Mouse (Mus musculus) thymus, adult 2 months (tissue): ENCODE results near the gene Gfpt1.

Experiments used
- CTCF ChIP-seq: fragments of 200-500 bp; IDR thresholded peaks from 2 replicates; pipeline ENCODE4 v1.5.1; 2012; ENCODE audit warnings: mild to moderate bottlenecking, control low read depth, low read length, moderate library complexity, borderline replicate concordance; ENCODE audit not compliant: control insufficient read depth, poor library complexity, insufficient read depth; ENCODE audit errors: extremely low read depth
- POLR2A ChIP-seq: fragments of 200-500 bp; IDR thresholded peaks from 2 replicates; pipeline ENCODE4 v1.6.1; 2012; ENCODE audit warnings: mild to moderate bottlenecking, low read length, control low read depth, moderate library complexity; ENCODE audit not compliant: control insufficient read depth, poor library complexity, insufficient read depth; ENCODE audit errors: extremely low read depth

DNA sequence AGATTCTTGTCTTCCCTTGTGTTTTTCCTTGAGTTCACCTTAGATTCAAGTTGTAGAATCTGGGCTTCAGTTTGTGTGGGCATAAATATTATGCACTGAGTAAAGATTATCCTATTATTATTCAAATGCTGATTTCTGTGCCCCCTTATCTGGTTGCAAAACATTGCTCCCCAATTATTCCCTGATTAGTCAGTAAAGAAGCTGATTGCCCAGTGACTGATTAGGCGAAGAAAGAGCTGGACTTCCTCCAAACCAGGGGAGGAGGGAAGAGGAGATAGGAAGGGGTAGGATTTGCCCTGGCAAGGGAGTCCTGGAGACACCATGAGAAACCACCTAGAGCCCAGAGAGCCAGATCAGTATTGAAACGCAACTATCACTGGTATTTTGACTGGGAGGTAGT, 38.5 kb upstream of the Gfpt1 start:
- TF ChIP-seq CTCF, result no peak
- no peak for TF ChIP-seq POLR2A
